Mouse (Mus musculus): ENCODE measurements around the gene Amer2.

- no peak for TF ChIP-seq POLR2A (IDR thresholded peaks at IDR 0.05; ENCODE audit: low read depth, low read length)
- no peak for TF ChIP-seq CTCF (IDR thresholded peaks at IDR 0.05; ENCODE audit: extremely low read depth, insufficient read length, insufficient replicate concordance, low read depth, low read length)
These were observed 12.1 kb downstream of the Amer2 start for GRCm38 (mm10) chr14:60385079-60385643.

Data from small intestine, adult 2 months (tissue).